Mouse (Mus musculus) spleen, postnatal 4 days (tissue): Measurements from ENCODE around the gene Hba-x.
"Not testable (repeated sequence)": the region's sequence is repeated elsewhere in the genome, so short reads cannot be mapped to it uniquely, and the experiment has no call there.

Source experiments
- DNase-seq, 2 experiments: peaks; one replicate each; pipeline ENCODE4 v3.0.0; 2022; ENCODE audit warnings: low spot score in 2 of 2

Hba-x gene

GRCm38 (mm10) chr11:32285031-32285775 lies 9.0 kb downstream of the Hba-x start:
- DNase-seq, result peak; percentile 79 to 90

- DNase-seq, result peak in 1 of 2 experiments; percentile 56
Measured at GRCm38 (mm10) chr11:32285887-32286286, 9.7 kb downstream of the Hba-x start.

GRCm38 (mm10) chr11:32286695-32287492 lies 10.7 kb downstream of the Hba-x start, which contains the start of gene Hbq1b:
Gene Hbq1b, plus strand, starts transcription at chr11:32286965.
- DNase-seq, result peak; percentile 91 to 95

- DNase-seq, result peak in 1 of 2 experiments; percentile 78
Measured at GRCm38 (mm10) chr11:32287493-32287825, 11.3 kb downstream of the Hba-x start.

- not testable (repeated sequence) for DNase-seq
Measured at GRCm38 (mm10) chr11:32292819-32293218, 16.6 kb downstream of the Hba-x start.

- peak in 1 of 2 experiments; percentile 35 for DNase-seq
Measured at GRCm38 (mm10) chr11:32293479-32293878, 17.3 kb downstream of the Hba-x start.

GRCm38 (mm10) chr11:32296203-32296602 lies 20.0 kb downstream of the Hba-x start, which contains the start of gene Hba-a2:
Gene Hba-a2, plus strand, starts transcription at chr11:32296489.
- not testable (repeated sequence) for DNase-seq

- DNase-seq, result not testable (repeated sequence)
Measured at GRCm38 (mm10) chr11:32297417-32297816, 21.2 kb downstream of the Hba-x start.

- DNase-seq, result no peak
Measured at GRCm38 (mm10) chr11:32297866-32298531, 21.8 kb downstream of the Hba-x start.

GRCm38 (mm10) chr11:32298532-32298918 lies 22.3 kb downstream of the Hba-x start:
- peak in 1 of 2 experiments; percentile 43 for DNase-seq

- DNase-seq, result peak; percentile 78 to 88
Measured at GRCm38 (mm10) chr11:32299865-32300264, 23.7 kb downstream of the Hba-x start, which contains the start of gene Hbq1a. Gene Hbq1a, plus strand, starts transcription at chr11:32300069.

GRCm38 (mm10) chr11:32300279-32301267 lies 24.4 kb downstream of the Hba-x start:
- DNase-seq, result no peak

GRCm38 (mm10) chr11:32301506-32301905 lies 25.3 kb downstream of the Hba-x start:
- DNase-seq, result no peak

GRCm38 (mm10) chr11:32302824-32303419 lies 26.7 kb downstream of the Hba-x start:
- peak in 1 of 2 experiments; percentile 57 for DNase-seq

GRCm38 (mm10) chr11:32303455-32303854 lies 27.3 kb downstream of the Hba-x start:
- peak in 1 of 2 experiments; percentile 53 for DNase-seq

GRCm38 (mm10) chr11:32307006-32307405 lies 30.8 kb downstream of the Hba-x start:
- peak in 1 of 2 experiments; percentile 56 for DNase-seq

GRCm38 (mm10) chr11:32309446-32309845 lies 33.2 kb downstream of the Hba-x start:
- no peak for DNase-seq

GRCm38 (mm10) chr11:32309928-32310327 lies 33.7 kb downstream of the Hba-x start:
- no peak for DNase-seq

- DNase-seq, result no peak
Measured at GRCm38 (mm10) chr11:32316009-32316408, 39.8 kb downstream of the Hba-x start.

- no peak for DNase-seq
Measured at GRCm38 (mm10) chr11:32320507-32321195, 44.5 kb downstream of the Hba-x start.
